Mouse (Mus musculus) kidney, postnatal 4 days (tissue): ENCODE measurements at regions not wholly inside any gene's neighbourhood (a gene's known extent, or its start where the extent isn't known, plus 50 kb on each side); places are given as distances from the start of the nearest gene placed in this dataset.
"Not testable (repeated sequence)": the region's sequence is repeated elsewhere in the genome, so short reads cannot be mapped to it uniquely, and the experiment has no call there.

Source experiments
- DNase-seq, 2 experiments: peaks; one replicate each; pipeline ENCODE4 v3.0.0; 2021; ENCODE audit warnings: mixed read lengths in 2 of 2

GRCm38 (mm10) chr4:105658581-105658980, 131.1 kb upstream of the Gm12728 start:
- no peak for DNase-seq

DNA sequence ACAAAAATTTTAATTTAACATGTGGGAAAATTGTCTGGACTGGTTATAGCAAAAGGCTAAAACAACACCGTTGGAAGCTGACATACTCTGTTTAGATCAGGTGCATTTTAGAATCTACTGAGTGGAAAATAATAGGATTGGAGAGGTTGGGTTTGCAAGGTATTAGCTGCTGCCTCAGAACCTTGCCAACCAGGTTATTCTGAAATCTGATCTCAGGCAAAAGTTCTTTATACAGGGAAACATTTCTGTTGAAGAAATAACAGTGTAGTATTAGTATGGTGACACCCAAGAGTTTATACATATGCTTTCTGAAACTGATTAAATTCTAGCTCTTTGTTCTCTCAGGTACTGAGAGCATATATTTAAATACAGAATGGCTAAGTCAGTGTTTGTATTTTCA, 113.0 kb upstream of the Gm12728 start:
- DNase-seq: no peak

DNA sequence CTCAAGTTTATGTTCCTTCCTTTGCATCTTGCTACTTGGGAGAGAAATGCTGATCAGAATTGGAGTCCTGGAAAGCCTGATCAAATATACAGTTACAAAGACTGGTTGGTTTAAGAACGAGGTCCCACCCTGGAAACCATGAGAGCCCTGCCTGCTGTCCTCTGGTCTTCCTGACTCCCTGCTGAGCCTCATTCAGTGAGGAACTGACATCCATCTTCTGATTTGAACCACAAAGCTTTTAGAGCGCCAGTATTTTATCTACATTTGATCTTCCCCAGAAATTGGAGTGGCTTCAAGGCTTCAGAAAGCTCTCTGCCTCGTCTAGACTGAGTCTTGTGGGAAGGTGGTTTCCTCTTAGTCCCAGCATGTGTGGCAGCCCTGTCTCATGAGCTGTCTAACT, 99.0 kb upstream of the Gm12728 start:
- no peak for DNase-seq

GRCm38 (mm10) chr4:105692380-105692779, 97.3 kb upstream of the Gm12728 start:
- no peak for DNase-seq

DNA sequence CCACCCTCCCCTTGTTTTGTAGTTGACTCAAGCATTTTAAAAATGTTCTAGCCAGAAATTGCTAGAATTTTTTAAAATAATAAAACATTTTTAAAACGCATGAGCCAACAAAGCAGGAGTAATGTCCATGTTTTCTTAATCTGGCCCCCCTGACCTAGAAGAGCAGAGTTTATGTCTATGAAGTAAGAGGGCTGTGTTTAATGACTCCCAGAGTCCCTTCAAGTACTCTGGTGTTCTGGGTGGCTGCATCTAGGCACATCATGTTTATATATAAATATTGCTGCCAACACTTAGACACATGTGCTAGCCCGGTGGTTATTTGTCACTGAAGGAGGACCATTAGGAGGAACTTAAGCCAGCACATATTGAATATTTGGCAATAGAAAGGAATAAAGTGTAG, 93.8 kb upstream of the Gm12728 start:
- DNase-seq: no peak

- no peak for DNase-seq
Measured at GRCm38 (mm10) chr4:105697123-105697522, 92.5 kb upstream of the Gm12728 start.

GRCm38 (mm10) chr4:105702036-105702435, 87.6 kb upstream of the Gm12728 start:
- no peak for DNase-seq

DNA sequence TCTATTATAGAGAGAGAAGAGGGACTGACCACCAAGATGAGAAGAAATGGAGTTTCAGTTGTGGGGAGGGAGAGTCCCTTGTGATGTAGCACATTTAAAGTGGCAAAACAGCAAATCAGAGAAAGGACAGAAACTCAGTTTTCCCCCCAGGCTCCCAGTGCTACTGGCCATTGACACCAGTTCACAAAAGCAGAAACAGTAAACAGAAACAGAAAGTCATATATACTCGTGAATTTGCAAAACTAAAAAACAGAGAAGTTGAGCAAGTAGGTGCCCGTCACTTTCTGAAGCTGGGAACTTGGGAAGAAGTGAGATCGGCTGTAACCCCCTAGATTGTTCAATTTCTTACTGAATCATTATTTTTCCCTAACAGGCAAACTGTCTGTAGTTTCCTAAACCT, 86.3 kb upstream of the Gm12728 start:
- DNase-seq: no peak

- no peak for DNase-seq
Measured at GRCm38 (mm10) chr4:105704271-105704670, 85.4 kb upstream of the Gm12728 start.

DNA sequence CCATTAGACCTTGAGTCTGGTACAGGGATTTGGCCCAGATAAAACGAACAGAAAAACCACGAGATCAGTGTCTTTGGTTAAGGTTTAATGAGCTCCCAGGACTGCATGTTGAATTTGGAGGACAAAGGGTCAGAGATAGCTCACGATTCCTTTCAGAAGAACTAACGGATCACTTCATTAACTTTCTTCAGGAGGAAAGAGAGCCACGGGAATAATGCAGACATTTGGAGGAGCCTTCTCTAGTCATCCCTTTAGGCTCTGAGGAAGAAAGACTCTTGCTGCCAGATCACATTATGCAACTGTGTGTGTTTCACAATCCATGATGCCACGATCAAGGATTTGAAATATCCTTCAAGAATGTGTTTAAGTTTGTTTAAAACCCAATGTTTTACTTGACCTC, 83.7 kb upstream of the Gm12728 start:
- DNase-seq: no peak

GRCm38 (mm10) chr4:105708080-105708796, 81.4 kb upstream of the Gm12728 start:
- peak; percentile 55 to 67 for DNase-seq

DNA sequence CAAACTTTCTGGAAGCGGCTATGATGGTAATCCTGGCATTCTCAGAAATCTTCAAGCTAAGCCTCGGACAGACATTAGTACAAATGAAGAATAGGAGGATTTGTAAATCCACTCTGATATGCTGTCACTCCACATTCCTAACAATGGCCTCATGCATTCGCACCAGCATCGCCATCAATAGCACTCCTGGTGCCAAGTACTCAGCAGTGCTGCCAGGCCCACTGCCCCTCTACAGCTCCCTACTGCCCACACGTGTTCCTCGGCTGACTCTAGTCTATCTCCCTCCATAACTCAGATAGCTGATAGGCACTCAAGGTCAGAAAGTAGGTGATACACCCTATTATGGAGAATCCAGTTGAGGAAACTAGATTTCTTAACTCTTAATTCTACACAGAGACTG, 75.7 kb upstream of the Gm12728 start:
- DNase-seq: no peak

GRCm38 (mm10) chr4:105718080-105718479, 71.6 kb upstream of the Gm12728 start:
- no peak for DNase-seq

DNA sequence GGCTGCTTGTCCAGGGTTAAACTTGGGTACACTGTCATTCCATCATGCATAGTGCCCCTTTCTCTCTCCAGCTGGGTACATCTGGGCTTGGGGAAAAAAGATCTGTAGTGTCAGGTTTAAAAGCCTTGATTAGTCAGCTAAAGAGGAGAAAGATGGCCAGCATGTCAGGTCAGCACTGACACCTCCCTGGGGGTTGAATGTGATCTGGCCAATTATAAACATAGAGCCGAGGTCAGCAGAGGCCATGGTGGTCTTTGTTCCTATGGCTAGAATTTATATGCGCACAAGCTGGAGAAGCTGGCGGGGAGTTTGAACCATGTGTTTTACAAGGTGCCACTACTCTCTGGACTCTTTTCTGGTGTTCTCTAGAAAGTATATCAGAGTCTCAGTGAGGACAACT, 61.0 kb upstream of the Gm12728 start:
- no peak for DNase-seq

GRCm38 (mm10) chr4:105730900-105731299, 58.8 kb upstream of the Gm12728 start:
- no peak for DNase-seq

GRCm38 (mm10) chr4:105735116-105735515, 54.6 kb upstream of the Gm12728 start:
- DNase-seq: not testable (repeated sequence)
